Mouse (Mus musculus): ENCODE measurements at regions not wholly inside any gene's neighbourhood (a gene's known extent, or its start where the extent isn't known, plus 50 kb on each side); places are given as distances from the start of the nearest gene placed in this dataset.

DNA sequence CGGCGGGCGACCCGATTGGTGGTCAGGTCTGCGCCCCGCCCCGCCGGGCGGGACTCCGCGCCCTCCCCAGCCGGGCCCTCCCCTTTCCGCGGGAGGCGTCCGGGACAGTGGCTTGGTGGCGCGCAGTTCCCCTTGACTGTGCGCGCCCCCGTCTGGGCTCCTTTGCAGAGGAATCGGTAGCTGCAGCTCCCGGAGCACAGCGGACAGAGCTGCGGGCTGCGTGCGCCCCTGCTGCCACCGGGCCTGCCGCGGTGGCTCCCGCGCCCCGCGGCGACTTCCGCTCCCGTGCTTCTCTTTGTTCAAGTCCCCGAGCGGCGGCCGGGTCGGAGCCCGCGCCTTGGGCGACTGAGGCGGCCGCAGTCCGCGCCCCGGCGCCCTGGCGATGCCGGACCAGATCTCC, 566.6 kb upstream of the Gm21863 start:
- peak; percentile 9 for DNase-seq

All from kidney, adult 18-20 months (tissue).